Mouse (Mus musculus): ENCODE results near the gene Hnrnpk. TPM values are rescaled to one million over a fixed set of nuclear protein-coding genes. Genes with fewer than 3 reads are reported as not detected.

Hnrnpk gene
- total and polyA plus RNA-seq, 3 experiments, result 411 to 1,549 (median 1,174) TPM

DNA sequence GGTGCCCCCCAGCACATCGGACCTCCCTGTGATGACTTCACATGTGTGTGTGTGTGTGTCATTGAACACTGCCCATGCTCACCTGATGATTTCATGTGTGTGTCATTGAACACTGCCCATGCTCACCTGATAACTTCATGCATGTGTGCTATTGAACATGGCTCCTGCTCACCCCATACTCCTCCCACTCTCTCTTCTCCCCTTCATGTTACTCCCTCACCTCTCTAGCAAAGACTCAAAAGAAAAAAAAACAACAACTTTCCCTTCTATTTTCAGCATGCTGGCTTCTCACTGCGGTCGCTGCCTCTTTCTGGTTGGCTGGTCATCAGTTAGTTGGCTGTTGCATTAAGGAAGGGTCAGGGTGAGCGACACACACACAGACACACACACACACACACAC, 15.5 kb upstream of the Hnrnpk start:
- Histone ChIP-seq H3K4me3 (replicated peaks in 1 of 3; ENCODE audit: low read depth in 2 of 3, low read length in 2 of 3, poor library complexity in 1 of 3) (peak overlapping the region in 1 of 3 experiments; percentile 5), H3K79me2 (replicated peaks; ENCODE audit: control insufficient read depth, extremely low read depth, insufficient read depth, poor library complexity, severe bottlenecking) (no peaks in the 10 kb centered on the region), H3K27ac (ENCODE audit: insufficient read depth, low read depth) (no peak overlapping the region), H3K36me3 (replicated peaks in 1 of 2; ENCODE audit: control insufficient read depth in 1 of 2, insufficient read depth in 1 of 2, low read length in 1 of 2) (no peaks in the 10 kb centered on the region), H3K27me3 (replicated peaks) (peaks cover 4% of the 10 kb centered on the region), H3K4me2 (ENCODE audit: insufficient read depth, low read depth, poor library complexity, severe bottlenecking) (0 out of 2 replicates have a peak overlapping the region, but pooled peaks have one; percentile 2), H3K9ac (ENCODE audit: insufficient read depth, low read depth) (no peak overlapping the region), H3K9me3 (replicated peaks; ENCODE audit: low read length) (peaks cover 9% of the 10 kb centered on the region), H3K4me1 (ENCODE audit: control insufficient read depth in 1 of 2, insufficient read depth in 2 of 2) (peaks cover 3 to 12% of the 10 kb centered on the region in 2 experiments; a peak in 3 of 4 replicates)
- dilution Hi-C loops (cut with MboI; ENCODE audit: extremely low pct_ligation_motif_present, extremely low pct_unique_long_range_greater_than_20kb, low sequenced_read_pairs) (no loop called here), in situ Hi-C loops (cut with MboI; ENCODE audit: low pct_ligation_motif_present, low pct_unique_long_range_greater_than_20kb, low sequenced_read_pairs) (no loop called here)
- TF ChIP-seq MXI1 (IDR thresholded peaks at IDR 0.05; ENCODE audit: low read depth, low read length) (no peak), MEF2A (IDR thresholded peaks at IDR 0.05; ENCODE audit: borderline replicate concordance, low read depth, low read length) (peak; percentile 52; the same call in 1 of the 2 replicates), JUN (IDR thresholded peaks at IDR 0.05; ENCODE audit: insufficient read depth, low read depth, low read length) (no peak), KAT2A (IDR thresholded peaks at IDR 0.05; ENCODE audit: insufficient replicate concordance, low read length) (no peak), ZNF384 (IDR thresholded peaks at IDR 0.05; ENCODE audit: low read depth, low read length) (peak; percentile 54; the same call in 1 of the 2 replicates)
- DNase-seq (ENCODE audit: extremely low read depth), result peak; percentile 33

DNA sequence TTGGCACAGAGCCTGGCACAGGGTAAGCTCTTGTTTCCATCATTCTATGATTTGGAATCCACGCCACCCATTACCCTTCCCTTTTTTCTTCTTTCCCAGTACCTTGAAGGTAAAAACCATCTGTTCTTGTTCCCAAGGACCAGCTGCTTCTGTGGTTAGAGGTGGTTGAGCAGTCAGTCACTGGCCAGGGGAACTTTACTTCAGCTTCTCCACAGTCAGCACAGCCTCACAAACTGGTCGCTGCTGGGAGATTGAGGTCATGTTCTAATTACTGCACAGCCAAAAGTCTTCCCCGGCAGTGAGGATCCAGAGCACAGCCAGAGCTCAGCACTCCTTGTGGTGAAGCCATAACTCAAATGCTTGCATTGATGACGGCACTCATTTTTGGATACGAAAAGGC, 12.7 kb upstream of the Hnrnpk start:
- in situ Hi-C loops (cut with MboI; ENCODE audit: low pct_ligation_motif_present, low pct_unique_long_range_greater_than_20kb, low sequenced_read_pairs) (no loop called here), dilution Hi-C loops (cut with MboI; ENCODE audit: extremely low pct_ligation_motif_present, extremely low pct_unique_long_range_greater_than_20kb, low sequenced_read_pairs) (no loop called here)
- H3K79me2 ChIP-seq (replicated peaks; ENCODE audit: control insufficient read depth, extremely low read depth, insufficient read depth, poor library complexity, severe bottlenecking), result 0 out of 2 replicates have a peak, but pooled peaks cover 2% of the 10 kb centered on the region
- H3K4me1 ChIP-seq (ENCODE audit: control insufficient read depth in 1 of 2, insufficient read depth in 2 of 2), result peaks cover 3 to 10% of the 10 kb centered on the region in 2 experiments; a peak in 3 of 4 replicates
- H3K9me3 ChIP-seq (replicated peaks; ENCODE audit: low read length), result peaks cover 19% of the 10 kb centered on the region
- no peak for DNase-seq (ENCODE audit: extremely low read depth)
- no peak for TF ChIP-seq POLR2A (IDR thresholded peaks at IDR 0.05; ENCODE audit: low read depth, low read length)
- TF ChIP-seq MEF2A (IDR thresholded peaks at IDR 0.05; ENCODE audit: borderline replicate concordance, low read depth, low read length), result no peak
- no peak for TF ChIP-seq JUND (conservative IDR thresholded peaks at IDR 0.05; ENCODE audit: low read depth, low read length)
- no peak for TF ChIP-seq MAFK (IDR thresholded peaks at IDR 0.05; ENCODE audit: insufficient replicate concordance, low read length)
- TF ChIP-seq PAX5 (IDR thresholded peaks at IDR 0.05; ENCODE audit: low read length), result no peak
- no peak for TF ChIP-seq HCFC1 (IDR thresholded peaks at IDR 0.05; ENCODE audit: low read depth, low read length)
- TF ChIP-seq ZMIZ1 (IDR thresholded peaks at IDR 0.05; ENCODE audit: low read depth, low read length), result no peak
- TF ChIP-seq EP300 (IDR thresholded peaks at IDR 0.05; ENCODE audit: low read length), result no peak
- H3K4me3 ChIP-seq (replicated peaks in 1 of 3; ENCODE audit: low read depth in 2 of 3, low read length in 2 of 3, poor library complexity in 1 of 3), result no peak overlapping the region
- no peak overlapping the region for H3K27ac ChIP-seq (ENCODE audit: insufficient read depth, low read depth)
- H3K4me2 ChIP-seq (ENCODE audit: insufficient read depth, low read depth, poor library complexity, severe bottlenecking), result no peak overlapping the region
- no peaks in the 10 kb centered on the region for H3K27me3 ChIP-seq (replicated peaks)
- peaks cover 0 to 5% of the 10 kb centered on the region in 2 experiments for H3K36me3 ChIP-seq (replicated peaks in 1 of 2; ENCODE audit: control insufficient read depth in 1 of 2, insufficient read depth in 1 of 2, low read length in 1 of 2)
- no peak overlapping the region for H3K9ac ChIP-seq (ENCODE audit: insufficient read depth, low read depth)

DNA sequence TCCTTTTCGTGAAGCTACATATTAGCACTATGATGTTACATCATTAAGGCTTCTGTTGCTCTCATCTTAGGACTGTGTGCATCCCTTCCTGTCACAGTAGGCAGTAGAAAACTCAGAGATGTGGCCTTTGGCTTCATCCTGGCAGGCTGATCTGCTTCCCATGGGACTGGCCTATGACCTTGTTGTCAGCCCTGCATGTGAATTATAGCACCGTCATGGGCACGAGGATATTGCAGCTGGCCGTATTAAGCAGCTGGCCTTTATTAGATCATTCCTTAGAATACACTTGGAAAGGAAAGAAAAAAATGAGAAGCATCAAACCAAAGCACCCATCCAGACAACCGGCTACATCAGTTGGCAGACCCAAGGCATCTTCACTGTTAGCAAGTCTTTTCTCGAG, 12.2 kb upstream of the Hnrnpk start:
- Histone ChIP-seq H3K9ac (ENCODE audit: insufficient read depth, low read depth) (no peak overlapping the region), H3K9me3 (replicated peaks; ENCODE audit: low read length) (peaks cover 19% of the 10 kb centered on the region), H3K27ac (ENCODE audit: insufficient read depth, low read depth) (no peak overlapping the region), H3K4me3 (replicated peaks in 1 of 3; ENCODE audit: low read depth in 2 of 3, low read length in 2 of 3, poor library complexity in 1 of 3) (no peak overlapping the region), H3K79me2 (replicated peaks; ENCODE audit: control insufficient read depth, extremely low read depth, insufficient read depth, poor library complexity, severe bottlenecking) (0 out of 2 replicates have a peak, but pooled peaks cover 2% of the 10 kb centered on the region), H3K4me2 (ENCODE audit: insufficient read depth, low read depth, poor library complexity, severe bottlenecking) (no peak overlapping the region), H3K4me1 (ENCODE audit: control insufficient read depth in 1 of 2, insufficient read depth in 2 of 2) (peaks cover 3 to 10% of the 10 kb centered on the region in 2 experiments; a peak in 3 of 4 replicates), H3K36me3 (replicated peaks in 1 of 2; ENCODE audit: control insufficient read depth in 1 of 2, insufficient read depth in 1 of 2, low read length in 1 of 2) (peaks cover 0 to 8% of the 10 kb centered on the region in 2 experiments), H3K27me3 (replicated peaks) (no peaks in the 10 kb centered on the region)
- in situ Hi-C loops (cut with MboI; ENCODE audit: low pct_ligation_motif_present, low pct_unique_long_range_greater_than_20kb, low sequenced_read_pairs), result no loop called here
- dilution Hi-C loops (cut with MboI; ENCODE audit: extremely low pct_ligation_motif_present, extremely low pct_unique_long_range_greater_than_20kb, low sequenced_read_pairs), result no loop called here
- DNase-seq (ENCODE audit: extremely low read depth), result no peak
- TF ChIP-seq TCF12 (IDR thresholded peaks at IDR 0.05; ENCODE audit: low read depth, low read length) (no peak), BHLHE40 (IDR thresholded peaks at IDR 0.05; ENCODE audit: low read depth, low read length) (no peak), MAFK (IDR thresholded peaks at IDR 0.05; ENCODE audit: insufficient replicate concordance, low read length) (no peak), ZC3H11A (IDR thresholded peaks at IDR 0.05; ENCODE audit: low read depth, low read length) (no peak), RAD21 (IDR thresholded peaks at IDR 0.05; ENCODE audit: low read depth, low read length) (no peak), UBTF (IDR thresholded peaks at IDR 0.05; ENCODE audit: low read depth, low read length) (no peak), ETS1 (conservative IDR thresholded peaks at IDR 0.05; ENCODE audit: low read depth, low read length) (no peak), RCOR1 (conservative IDR thresholded peaks at IDR 0.05; ENCODE audit: low read depth, low read length) (no peak), MXI1 (IDR thresholded peaks at IDR 0.05; ENCODE audit: low read depth, low read length) (no peak), IRF4 (IDR thresholded peaks at IDR 0.05; ENCODE audit: low read depth, low read length) (no peak), ZKSCAN1 (IDR thresholded peaks at IDR 0.05; ENCODE audit: borderline replicate concordance, low read depth, low read length) (no peak), JUN (IDR thresholded peaks at IDR 0.05; ENCODE audit: insufficient read depth, low read depth, low read length) (no peak), KAT2A (IDR thresholded peaks at IDR 0.05; ENCODE audit: insufficient replicate concordance, low read length) (no peak), SMC3 (IDR thresholded peaks at IDR 0.05; ENCODE audit: low read depth, low read length) (no peak), HCFC1 (IDR thresholded peaks at IDR 0.05; ENCODE audit: low read depth, low read length) (no peak), CHD1 (IDR thresholded peaks at IDR 0.05; ENCODE audit: low read depth, low read length) (no peak), POLR2AphosphoS2 (IDR thresholded peaks at IDR 0.05; ENCODE audit: low read depth, low read length) (no peak)

All from CH12.LX (cell line).